Mouse (Mus musculus) heart, embryonic 15.5 days (tissue): ENCODE data around the gene Tada3. TPM values are rescaled to one million over a fixed set of nuclear protein-coding genes. Genes with fewer than 3 reads are reported as not detected.

Experiments used
- ATAC-seq: fragments of 200-750 bp; cut with Nextera tagmentation; replicated peaks from 2 replicates; pipeline ENCODE4 v1.8.0; 2017; ENCODE audit warnings: low read depth, moderate TSS enrichment; ENCODE audit not compliant: insufficient number of reproducible peaks, insufficient read depth, low FRiP score
- H3K27ac ChIP-seq: fragments of 300-500 bp; sonication (generic); 2 replicates; pipeline ENCODE4 v1.5.1; 2015; ENCODE audit warnings: mild to moderate bottlenecking, inconsistent platforms
- H3K27me3 ChIP-seq: fragments of 300-500 bp; sonication (generic); 2 replicates; pipeline ENCODE4 v1.6.1; 2015; ENCODE audit warnings: inconsistent platforms
- H3K36me3 ChIP-seq: fragments of 300-500 bp; sonication (generic); 2 replicates; pipeline ENCODE4 v1.6.1; 2015; ENCODE audit warnings: mild to moderate bottlenecking, inconsistent platforms
- H3K4me1 ChIP-seq: fragments of 300-500 bp; sonication (generic); replicated peaks from 2 replicates; pipeline ENCODE4 v1.6.1; 2015; ENCODE audit warnings: inconsistent platforms
- H3K4me2 ChIP-seq: fragments of 300-500 bp; sonication (generic); 2 replicates; pipeline ENCODE4 v1.6.1; 2015; ENCODE audit warnings: inconsistent platforms, mild to moderate bottlenecking, moderate library complexity
- H3K4me3 ChIP-seq: fragments of 300-500 bp; sonication (generic); 2 replicates; pipeline ENCODE4 v1.5.1; 2015; ENCODE audit warnings: mild to moderate bottlenecking, inconsistent platforms
- H3K9ac ChIP-seq: fragments of 300-500 bp; sonication (generic); 2 replicates; pipeline ENCODE4 v1.6.1; 2015; ENCODE audit warnings: mild to moderate bottlenecking, inconsistent platforms
- H3K9me3 ChIP-seq: fragments of 300-500 bp; sonication (generic); replicated peaks from 2 replicates; pipeline ENCODE4 v1.6.1; 2016; ENCODE audit warnings: inconsistent platforms
- WGBS: fragments of 180-500 bp; shearing (Covaris S2); methylation state at CpG from one replicate; pipeline ENCODE4 v1.1.7; 2015; ENCODE audit warnings: mixed read lengths; 5-methylcytosine and 5-hydroxymethylcytosine counted together
- polyA plus RNA-seq: library from polyadenylated mRNA; unstranded; fragments of >200 nt; fragmentation: Nextera tagmentation; extraction: Ambion mirVana; gene quantifications from 2 replicates; pipeline ENCODE4 v1.2.1, GENCODE M21; 2015

The Tada3 gene
- polyA plus RNA-seq, 1 experiment from 2014 or later: 36.1 TPM

DNA sequence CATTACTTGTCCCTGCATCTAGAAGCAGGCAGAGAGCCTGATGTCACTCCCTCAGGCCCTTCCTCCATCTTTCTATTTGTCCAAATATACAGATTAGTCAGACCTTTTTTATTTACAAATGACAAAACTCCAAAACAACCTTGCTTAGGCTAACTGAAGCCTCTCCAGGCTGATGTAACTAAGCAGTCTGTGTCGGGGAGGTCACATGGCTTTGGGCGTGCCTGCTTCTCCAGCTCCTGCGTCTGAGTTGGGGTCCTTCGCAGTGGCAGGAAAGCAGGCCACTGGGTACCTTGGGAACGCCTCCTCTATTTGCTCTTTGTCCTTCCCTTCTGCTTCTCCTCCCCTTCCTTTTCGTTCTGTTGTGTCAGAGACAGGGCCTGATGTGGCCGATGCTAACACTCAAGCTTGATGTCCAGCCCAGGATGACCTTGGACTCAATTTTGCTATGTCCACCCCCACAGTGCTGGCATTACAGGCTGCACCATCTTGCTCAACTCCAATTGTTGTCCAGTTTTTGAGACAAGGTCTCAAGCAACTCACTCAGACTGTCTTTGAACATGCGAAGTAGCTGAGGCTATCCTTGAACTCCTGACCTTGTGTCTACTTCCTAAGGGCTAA is 13.1 kb downstream of the Tada3 start:
- Histone ChIP-seq H3K9ac (no peak overlapping the region), H3K4me3 (no peak overlapping the region), H3K27ac (no peak overlapping the region), H3K4me1 (no peaks in the 10 kb centered on the region), H3K9me3 (no peaks in the 10 kb centered on the region), H3K4me2 (no peak overlapping the region), H3K36me3 (peaks cover 25% of the 10 kb centered on the region), H3K27me3 (no peaks in the 10 kb centered on the region)
- no peak for ATAC-seq
- 64% methylated on average over 8 of the region's 8 CpGs for WGBS

- no peak for ATAC-seq
- Histone ChIP-seq H3K27ac (no peak overlapping the region), H3K4me3 (no peak overlapping the region), H3K27me3 (no peaks in the 10 kb centered on the region), H3K4me2 (no peak overlapping the region), H3K4me1 (no peaks in the 10 kb centered on the region), H3K9ac (no peak overlapping the region), H3K36me3 (peaks cover 7% of the 10 kb centered on the region; the same call in 1 of the 2 replicates), H3K9me3 (no peaks in the 10 kb centered on the region)
- WGBS: 82% methylated on average over 1 of the region's 1 CpGs
These were observed 15.4 kb downstream of the Tada3 start for GRCm38 (mm10) chr6:113362241-113362640.

DNA sequence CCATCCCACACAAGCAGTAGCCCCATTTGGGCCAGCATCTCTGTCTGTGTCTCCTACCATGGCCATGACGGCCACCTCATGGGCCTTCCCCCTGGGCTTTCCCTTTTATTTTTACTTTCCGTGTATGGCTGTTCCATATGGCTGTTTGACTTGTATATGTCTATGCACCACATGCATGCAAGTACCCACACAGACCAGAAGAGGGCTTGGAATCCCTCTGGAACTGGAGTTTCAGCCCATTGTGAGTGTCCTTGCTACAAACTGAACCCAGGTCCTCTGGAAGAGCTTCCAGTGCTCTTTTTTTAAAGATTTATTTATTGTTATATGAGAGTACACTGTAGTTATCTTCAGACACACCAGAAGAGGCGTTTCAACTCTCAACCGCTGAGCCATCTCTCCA is 16.2 kb downstream of the Tada3 start:
- Histone ChIP-seq H3K4me3 (no peak overlapping the region), H3K27ac (no peak overlapping the region), H3K4me1 (no peaks in the 10 kb centered on the region), H3K4me2 (no peak overlapping the region), H3K36me3 (peaks cover 3% of the 10 kb centered on the region; the same call in 1 of the 2 replicates), H3K27me3 (no peaks in the 10 kb centered on the region), H3K9me3 (no peaks in the 10 kb centered on the region), H3K9ac (no peak overlapping the region)
- ATAC-seq: no peak
- 70% methylated on average over 4 of the region's 4 CpGs for WGBS

- 63% methylated on average over 3 of the region's 3 CpGs for WGBS
- Histone ChIP-seq H3K27me3 (no peaks in the 10 kb centered on the region), H3K4me1 (no peaks in the 10 kb centered on the region), H3K4me2 (no peak overlapping the region), H3K9ac (no peak overlapping the region), H3K27ac (no peak overlapping the region), H3K4me3 (no peak overlapping the region), H3K36me3 (no peaks in the 10 kb centered on the region), H3K9me3 (no peaks in the 10 kb centered on the region)
- ATAC-seq: no peak
These were observed 24.0 kb downstream of the Tada3 start for GRCm38 (mm10) chr6:113353696-113354095.

- no peaks in the 10 kb centered on the region for H3K27me3 ChIP-seq
- no peak overlapping the region for H3K9ac ChIP-seq
- WGBS: 75% methylated on average over 3 of the region's 3 CpGs
- H3K4me2 ChIP-seq: no peak overlapping the region
- no peak for ATAC-seq
- H3K27ac ChIP-seq: no peak overlapping the region
- no peak overlapping the region for H3K4me3 ChIP-seq
- no peaks in the 10 kb centered on the region for H3K9me3 ChIP-seq
- H3K36me3 ChIP-seq: no peaks in the 10 kb centered on the region
- no peaks in the 10 kb centered on the region for H3K4me1 ChIP-seq
These were observed 24.9 kb downstream of the Tada3 start for GRCm38 (mm10) chr6:113352820-113353219.

- no peak for ATAC-seq
- WGBS: 62% methylated on average over 10 of the region's 10 CpGs
These were observed 26.0 kb downstream of the Tada3 start for GRCm38 (mm10) chr6:113351653-113352052.

GRCm38 (mm10) chr6:113351161-113351560 is 26.5 kb downstream of the Tada3 start:
- Histone ChIP-seq H3K4me2 (no peak overlapping the region), H3K27me3 (no peaks in the 10 kb centered on the region), H3K4me3 (no peak overlapping the region), H3K36me3 (no peaks in the 10 kb centered on the region), H3K9ac (no peak overlapping the region), H3K4me1 (no peaks in the 10 kb centered on the region), H3K27ac (no peak overlapping the region), H3K9me3 (no peaks in the 10 kb centered on the region)
- 53% methylated on average over 1 of the region's 1 CpGs for WGBS
- ATAC-seq: no peak

More at GRCm38 (mm10) chr6:113351653-113352052, 26.0 kb downstream of the Tada3 start:
- H3K4me1 ChIP-seq: no peaks in the 10 kb centered on the region
- H3K27ac ChIP-seq: no peak overlapping the region
- no peak overlapping the region for H3K9ac ChIP-seq
- no peak overlapping the region for H3K4me2 ChIP-seq
- no peaks in the 10 kb centered on the region for H3K36me3 ChIP-seq
- H3K27me3 ChIP-seq: no peaks in the 10 kb centered on the region
- no peak overlapping the region for H3K4me3 ChIP-seq
- no peaks in the 10 kb centered on the region for H3K9me3 ChIP-seq

DNA sequence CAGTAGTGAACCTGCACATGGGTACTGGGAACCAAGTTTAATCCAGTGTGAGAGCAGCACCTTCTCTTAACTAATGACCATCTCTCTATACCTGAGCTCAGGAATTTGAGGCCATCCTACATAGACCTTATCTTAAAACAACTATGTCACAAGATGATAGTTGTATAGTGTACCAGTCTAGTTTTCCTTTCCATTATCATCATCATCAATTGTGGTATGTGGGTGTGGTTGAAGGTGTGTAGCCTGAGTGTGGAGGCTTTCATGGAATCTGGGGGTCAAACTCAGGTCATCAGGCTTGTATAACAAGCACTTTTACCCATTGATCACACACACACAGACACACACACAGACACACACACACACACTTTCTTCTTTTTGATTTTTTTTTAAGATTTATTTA is 27.1 kb downstream of the Tada3 start:
- ATAC-seq: no peak

DNA sequence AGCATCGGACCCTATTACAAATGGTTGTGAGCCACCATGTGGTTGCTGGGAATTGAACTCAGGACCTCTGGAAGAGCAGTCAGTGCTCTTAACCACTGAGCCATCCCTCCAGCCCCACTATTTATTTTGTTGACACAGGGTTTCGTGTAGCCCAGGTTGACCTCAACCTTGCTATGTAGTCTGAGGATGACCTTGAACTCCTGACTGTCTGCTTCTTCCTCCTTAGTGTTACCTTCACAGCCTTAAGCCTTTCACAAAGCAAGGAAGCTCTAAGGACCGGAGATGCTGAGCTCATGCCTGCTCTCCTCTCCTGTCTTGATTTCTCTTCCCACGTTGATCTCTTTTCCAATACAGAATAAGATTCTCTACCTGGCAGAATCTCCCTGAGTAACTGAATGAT is 30.8 kb downstream of the Tada3 start:
- Histone ChIP-seq H3K27me3 (no peaks in the 10 kb centered on the region), H3K4me2 (no peak overlapping the region), H3K4me1 (peaks cover 25% of the 10 kb centered on the region), H3K9me3 (no peaks in the 10 kb centered on the region), H3K9ac (no peak overlapping the region), H3K4me3 (no peak overlapping the region), H3K27ac (no peak overlapping the region), H3K36me3 (no peaks in the 10 kb centered on the region)
- no peak for ATAC-seq
- WGBS: 75% methylated on average over 4 of the region's 4 CpGs

More for the DNA sequence above, 27.1 kb downstream of the Tada3 start:
- Histone ChIP-seq H3K9me3 (no peaks in the 10 kb centered on the region), H3K9ac (no peak overlapping the region), H3K4me2 (no peak overlapping the region), H3K27me3 (no peaks in the 10 kb centered on the region), H3K36me3 (no peaks in the 10 kb centered on the region), H3K27ac (no peak overlapping the region), H3K4me1 (no peaks in the 10 kb centered on the region), H3K4me3 (no peak overlapping the region)

DNA sequence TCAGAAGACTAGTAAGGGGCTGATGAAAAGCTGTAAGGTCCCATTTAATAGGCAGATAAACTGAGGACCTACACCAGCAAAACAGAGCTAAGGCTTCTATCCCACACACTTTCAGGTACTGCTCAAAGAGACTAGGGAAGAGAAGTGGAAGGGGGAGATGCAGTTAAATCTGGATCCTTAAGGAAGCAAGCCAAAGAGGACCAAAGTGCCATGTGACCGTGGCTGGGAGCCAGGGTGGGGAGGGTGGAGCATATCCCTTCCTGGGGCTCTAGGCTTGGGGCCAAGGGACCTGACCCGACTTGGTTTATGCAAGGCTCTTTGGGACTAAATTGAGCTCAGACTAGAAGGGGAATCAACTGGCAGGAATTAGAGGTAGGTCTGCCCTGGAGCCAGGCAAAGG is 33.4 kb downstream of the Tada3 start:
- H3K27ac ChIP-seq: peak overlapping the region; percentile 82
- H3K9me3 ChIP-seq: no peaks in the 10 kb centered on the region
- ATAC-seq: peak; percentile 31; the same call in 1 of the 2 replicates
- peak overlapping the region; percentile 80 for H3K4me2 ChIP-seq
- WGBS: 20% methylated on average over 2 of the region's 2 CpGs
- peak overlapping the region; percentile 73 for H3K4me3 ChIP-seq
- H3K9ac ChIP-seq: no peak overlapping the region
- H3K4me1 ChIP-seq: peaks cover 30% of the 10 kb centered on the region
- peaks cover 9% of the 10 kb centered on the region; the same call in 1 of the 2 replicates for H3K36me3 ChIP-seq
- no peaks in the 10 kb centered on the region for H3K27me3 ChIP-seq

DNA sequence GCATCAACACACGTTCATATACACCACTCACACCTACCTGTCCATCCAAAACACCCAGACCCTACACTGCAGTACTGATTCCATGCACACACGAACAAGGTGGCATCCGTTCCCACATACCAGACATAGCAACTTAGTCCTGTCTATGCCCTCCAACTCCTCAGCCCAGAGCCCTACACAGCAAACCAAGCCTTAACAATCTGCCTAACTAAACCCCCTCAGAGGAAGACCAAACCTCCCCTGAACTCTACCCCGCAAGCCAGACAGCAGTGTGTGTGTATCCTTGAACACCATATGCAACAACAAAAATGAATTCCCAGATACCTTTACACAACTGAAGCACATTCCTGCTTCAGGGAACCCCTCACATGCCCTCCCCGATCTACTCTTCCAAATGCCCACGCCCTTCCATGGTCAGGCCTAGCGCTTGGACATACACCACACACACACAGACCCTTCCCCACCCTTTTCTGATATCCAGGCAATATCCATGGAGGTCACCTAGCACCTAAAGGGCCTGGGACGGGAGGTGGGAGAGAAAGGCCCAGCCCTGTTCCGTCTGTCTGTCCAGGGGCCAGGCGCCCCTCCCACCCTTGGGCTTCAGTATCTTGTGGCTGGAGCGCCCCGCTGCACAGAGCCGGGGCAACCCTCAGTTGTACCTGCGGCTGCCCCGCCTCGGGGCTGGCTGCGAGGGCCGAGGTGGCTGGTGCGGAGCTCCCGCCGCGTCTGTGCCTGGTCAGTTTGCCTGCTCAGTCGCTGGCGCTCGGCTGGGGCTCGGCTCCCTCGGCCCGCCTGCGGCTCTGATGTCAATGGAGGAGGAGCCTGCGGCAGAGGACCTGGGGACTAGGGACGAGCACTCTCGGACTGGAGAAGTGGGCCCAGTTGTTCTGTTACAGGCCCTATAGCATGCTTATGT is 34.2 kb downstream of the Tada3 start, which contains the start of gene Camk1:
Camk1 (minus strand) TSS at position 808 of the 916 bp plus-strand sequence.
- Histone ChIP-seq H3K9me3 (no peaks in the 10 kb centered on the region), H3K27ac (peak within 1 kb of the TSS; percentile 82), H3K4me1 (peaks cover 30% of the 10 kb centered on the region), H3K27me3 (no peaks in the 10 kb centered on the region), H3K4me2 (peak within 1 kb of the TSS; percentile 80), H3K4me3 (peak within 1 kb of the TSS; percentile 73), H3K36me3 (peaks cover 18% of the 10 kb centered on the region; the same call in 1 of the 2 replicates), H3K9ac (peak within 1 kb of the TSS; percentile 82)
- ATAC-seq: peak; percentile 86
- 9% methylated on average over 32 of the region's 32 CpGs for WGBS
